Mouse (Mus musculus) ES-Bruce4 (cell line): Measurements from ENCODE around the gene Trpv4.
A peak's percentile ranks its signal among the peaks of the same experiment; 100 is the strongest.

Source experiments
- CTCF ChIP-seq: IDR thresholded peaks from one replicate; pipeline ENCODE4 v1.8.1; 2011; ENCODE audit warnings: low read depth, low read length
- EP300 ChIP-seq: IDR thresholded peaks from 2 replicates; pipeline ENCODE4 v1.6.1; 2011; ENCODE audit warnings: low read depth, low read length; ENCODE audit not compliant: insufficient read depth
- POLR2A ChIP-seq: IDR thresholded peaks from one replicate; pipeline ENCODE4 v1.8.1; 2011; ENCODE audit warnings: low read length; ENCODE audit not compliant: insufficient read depth

- TF ChIP-seq EP300 (no peak), POLR2A (no peak), CTCF (peak; percentile 90)
Measured at GRCm38 (mm10) chr5:114618851-114619250, 39.4 kb downstream of the Trpv4 start.
